Mouse (Mus musculus) limb, embryonic 11.5 days (tissue): ENCODE measurements at regions not wholly inside any gene's neighbourhood (a gene's known extent, or its start where the extent isn't known, plus 50 kb on each side); places are given as distances from the start of the nearest gene placed in this dataset.

Experiments
- ATAC-seq: fragments of 200-750 bp; cut with Nextera tagmentation; 2 replicates; pipeline ENCODE4 v1.8.0; 2017; ENCODE audit warnings: low read depth; ENCODE audit not compliant: insufficient number of reproducible peaks, low FRiP score, low TSS enrichment
- DNase-seq: peaks from one replicate; pipeline ENCODE4 v3.0.0-alpha.2; 2015; ENCODE audit warnings: low spot score
- H3K27ac ChIP-seq: fragments of 300-500 bp; sonication (generic); replicated peaks from 2 replicates; pipeline ENCODE4 v1.5.1; 2014; ENCODE audit warnings: low read depth, mild to moderate bottlenecking, low read length
- H3K27me3 ChIP-seq: fragments of 300-500 bp; sonication (generic); 2 replicates; pipeline ENCODE4 v1.6.1; 2014; ENCODE audit warnings: mild to moderate bottlenecking, low read length, mixed read lengths; ENCODE audit not compliant: control insufficient read depth, insufficient read depth
- H3K36me3 ChIP-seq: fragments of 300-500 bp; sonication (generic); 2 replicates; pipeline ENCODE4 v1.6.1; 2014; ENCODE audit warnings: mild to moderate bottlenecking, low read length, moderate library complexity, mixed read lengths; ENCODE audit not compliant: control insufficient read depth, insufficient read depth
- H3K4me1 ChIP-seq: fragments of 300-500 bp; sonication (generic); 2 replicates; pipeline ENCODE4 v1.6.1; 2014; ENCODE audit warnings: low read length, mixed read lengths; ENCODE audit not compliant: control insufficient read depth, insufficient read depth
- H3K4me2 ChIP-seq: fragments of 300-500 bp; sonication (generic); 2 replicates; pipeline ENCODE4 v1.6.1; 2014; ENCODE audit warnings: low read depth, mild to moderate bottlenecking, moderate library complexity; ENCODE audit not compliant: severe bottlenecking
- H3K4me3 ChIP-seq: fragments of 300-500 bp; sonication (generic); 2 replicates; pipeline ENCODE4 v1.5.1; 2014; ENCODE audit warnings: low read depth, low read length
- H3K9ac ChIP-seq: fragments of 300-500 bp; sonication (generic); 2 replicates; pipeline ENCODE4 v1.6.1; 2014; ENCODE audit warnings: mild to moderate bottlenecking, low read length
- H3K9me3 ChIP-seq: fragments of 300-500 bp; sonication (generic); 2 replicates; pipeline ENCODE4 v1.6.1; 2016; ENCODE audit warnings: low read length; ENCODE audit not compliant: control insufficient read depth
- WGBS: fragments of 180-500 bp; shearing (Covaris S2); extraction: QIAGEN DNeasy Blood & Tissue Kit; methylation state at CpG from one replicate; pipeline ENCODE4 v1.1.7; 2014; 5-methylcytosine and 5-hydroxymethylcytosine counted together

DNA sequence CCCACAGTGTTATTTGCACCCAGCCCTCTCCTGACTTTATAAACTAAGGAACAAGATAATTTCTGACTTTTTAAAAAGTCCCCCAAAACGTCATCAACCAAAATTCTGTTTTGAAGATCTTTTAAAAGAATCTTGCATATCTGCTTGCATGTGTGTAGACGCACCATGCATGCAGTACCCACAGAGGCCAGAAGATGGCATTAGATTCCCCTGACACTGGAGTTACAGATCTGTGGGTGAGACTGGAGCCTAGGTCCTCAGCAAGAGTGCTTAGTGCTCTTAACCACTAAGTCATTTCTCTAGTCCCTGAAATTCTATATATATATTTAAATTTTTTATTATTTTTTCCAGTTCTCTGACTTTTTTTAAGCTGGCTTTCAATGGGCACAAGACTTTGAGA lies 131.5 kb upstream of the Agap1 start:
- WGBS, result 34% methylated on average over 2 of the region's 2 CpGs
- H3K36me3 ChIP-seq, result no peaks in the 10 kb centered on the region

DNA sequence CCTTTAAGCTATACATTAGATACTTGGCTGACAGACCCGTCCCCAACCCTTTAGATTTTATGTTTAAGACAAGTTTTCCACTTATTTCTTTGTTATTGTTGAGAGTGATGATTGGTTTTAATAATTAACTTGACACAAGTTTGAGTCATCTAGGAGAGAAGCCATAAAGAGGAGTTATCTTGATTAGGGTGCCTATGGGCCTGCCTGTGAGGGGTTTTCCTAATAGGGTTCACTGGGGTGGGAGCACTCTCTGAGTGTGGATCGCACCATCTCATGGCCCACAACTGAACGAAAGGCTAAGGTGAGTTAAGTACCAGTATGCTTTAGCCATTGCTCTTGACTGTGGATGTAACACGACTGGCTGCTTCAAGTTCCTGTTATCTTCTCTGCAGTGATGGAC lies 123.3 kb upstream of the Agap1 start:
- H3K4me1 ChIP-seq, result no peaks in the 10 kb centered on the region
- no peak overlapping the region for H3K4me2 ChIP-seq
- no peaks in the 10 kb centered on the region for H3K27me3 ChIP-seq
- no peaks in the 10 kb centered on the region for H3K36me3 ChIP-seq
- H3K27ac ChIP-seq, result no peak overlapping the region
- 91% methylated on average over 4 of the region's 4 CpGs for WGBS
- no peaks in the 10 kb centered on the region for H3K9me3 ChIP-seq
- H3K4me3 ChIP-seq, result no peak overlapping the region
- no peak for DNase-seq
- ATAC-seq, result no peak
- H3K9ac ChIP-seq, result no peak overlapping the region

More for the DNA sequence above, 131.5 kb upstream of the Agap1 start:
- Histone ChIP-seq H3K27me3 (no peaks in the 10 kb centered on the region), H3K9me3 (no peaks in the 10 kb centered on the region), H3K4me1 (no peaks in the 10 kb centered on the region), H3K4me3 (no peak overlapping the region), H3K27ac (no peak overlapping the region), H3K4me2 (no peak overlapping the region), H3K9ac (no peak overlapping the region)
- no peak for ATAC-seq
- DNase-seq, result peak; percentile 80

DNA sequence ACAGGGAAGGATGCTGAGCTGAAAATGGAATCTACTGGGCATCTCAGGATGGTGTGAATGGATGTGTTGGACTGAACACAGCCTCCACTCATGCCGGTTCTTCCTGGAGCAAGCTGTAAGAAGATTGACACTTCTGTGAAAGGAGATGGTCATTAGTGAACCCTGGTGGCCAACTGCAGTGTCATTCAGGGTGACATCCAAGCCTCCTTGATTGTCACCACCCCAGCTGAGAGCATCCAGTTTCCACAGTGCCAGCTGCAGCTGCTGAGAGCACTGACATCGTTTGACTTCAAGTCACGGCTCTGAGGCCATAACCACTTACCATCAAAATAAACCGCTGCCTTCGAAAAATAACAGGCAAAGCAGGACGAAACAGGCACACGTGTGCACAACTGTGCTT lies 121.9 kb upstream of the Agap1 start:
- Histone ChIP-seq H3K4me2 (no peak overlapping the region), H3K4me3 (no peak overlapping the region), H3K27ac (no peak overlapping the region), H3K27me3 (no peaks in the 10 kb centered on the region), H3K36me3 (no peaks in the 10 kb centered on the region), H3K9ac (no peak overlapping the region), H3K4me1 (no peaks in the 10 kb centered on the region), H3K9me3 (no peaks in the 10 kb centered on the region)
- DNase-seq (no peak), ATAC-seq (no peak)
- 76% methylated on average over 7 of the region's 7 CpGs for whole genome bisulfite sequencing

DNA sequence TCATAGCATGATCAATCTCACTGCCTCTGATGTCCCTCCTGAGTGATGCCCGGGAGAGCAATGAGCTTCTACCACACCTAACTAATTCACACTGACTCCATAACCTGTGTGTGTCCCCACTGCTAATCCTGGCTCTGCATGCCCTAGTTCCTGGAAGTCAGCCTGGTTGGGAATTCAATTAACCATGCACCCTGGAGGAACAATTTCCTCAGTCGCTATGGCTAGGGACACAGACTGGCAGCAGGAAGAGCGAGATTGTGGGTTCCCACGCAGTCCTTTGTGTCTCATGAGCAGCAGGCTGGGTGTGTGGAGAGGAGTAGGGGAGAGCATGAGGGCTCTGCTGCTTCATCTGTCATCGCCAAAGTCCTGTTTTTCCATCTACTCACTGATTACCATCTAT lies 116.7 kb upstream of the Agap1 start:
- Histone ChIP-seq H3K27me3 (no peaks in the 10 kb centered on the region), H3K4me2 (no peak overlapping the region), H3K4me1 (no peaks in the 10 kb centered on the region), H3K9me3 (no peaks in the 10 kb centered on the region), H3K4me3 (no peak overlapping the region), H3K27ac (no peak overlapping the region), H3K36me3 (no peaks in the 10 kb centered on the region), H3K9ac (no peak overlapping the region)
- 86% methylated on average over 5 of the region's 5 CpGs for WGBS
- ATAC-seq (no peak), DNase-seq (no peak)

DNA sequence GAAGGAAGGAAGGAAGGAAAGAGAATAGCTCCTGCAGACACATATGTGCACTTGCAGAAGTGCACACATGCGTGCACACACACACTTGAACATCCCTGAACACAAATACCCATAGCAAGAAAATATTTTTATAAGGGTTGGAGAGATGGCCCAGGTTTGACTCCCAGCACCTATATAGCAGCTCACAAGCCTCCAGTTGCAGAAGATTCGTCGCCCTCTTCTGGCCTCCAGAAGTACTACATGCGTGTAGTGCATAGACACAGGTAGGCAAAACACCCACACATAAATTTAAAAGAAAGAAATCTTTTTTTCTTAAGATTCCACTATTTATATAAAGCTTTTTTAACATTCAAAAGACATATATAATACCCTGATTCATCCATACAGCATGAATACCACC lies 111.8 kb upstream of the Agap1 start:
- Histone ChIP-seq H3K9ac (no peak overlapping the region), H3K4me3 (no peak overlapping the region), H3K4me1 (no peaks in the 10 kb centered on the region), H3K9me3 (no peaks in the 10 kb centered on the region), H3K27me3 (no peaks in the 10 kb centered on the region), H3K36me3 (no peaks in the 10 kb centered on the region), H3K4me2 (no peak overlapping the region), H3K27ac (no peak overlapping the region)
- ATAC-seq (no peak), DNase-seq (no peak)
- 31% methylated on average over 4 of the region's 4 CpGs for WGBS

DNA sequence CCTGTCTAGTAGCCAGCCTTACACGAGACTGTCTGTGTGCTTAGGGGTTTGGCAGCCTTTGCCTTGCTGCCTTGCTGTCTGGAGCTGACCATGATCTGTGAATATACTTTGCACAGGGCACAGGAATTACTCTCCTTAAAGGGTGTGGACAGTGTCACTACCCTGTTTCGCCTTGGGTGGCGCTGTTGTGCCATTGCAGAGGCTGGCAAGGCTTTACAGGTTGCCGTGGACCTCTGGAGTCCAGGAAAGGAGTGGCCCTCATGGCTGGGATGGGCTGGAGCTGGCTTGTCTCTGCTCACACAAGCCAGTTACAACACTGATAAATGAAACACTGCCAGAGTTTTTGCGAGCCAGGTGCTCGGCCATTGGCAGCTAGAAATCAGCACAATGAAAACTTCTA lies 110.1 kb upstream of the Agap1 start:
- no peaks in the 10 kb centered on the region for H3K27me3 ChIP-seq
- H3K4me2 ChIP-seq, result no peak overlapping the region
- no peaks in the 10 kb centered on the region for H3K36me3 ChIP-seq
- WGBS, result 39% methylated on average over 6 of the region's 6 CpGs
- H3K4me1 ChIP-seq, result no peaks in the 10 kb centered on the region
- H3K4me3 ChIP-seq, result no peak overlapping the region
- H3K9me3 ChIP-seq, result no peaks in the 10 kb centered on the region
- H3K27ac ChIP-seq, result no peak overlapping the region
- H3K9ac ChIP-seq, result no peak overlapping the region
- ATAC-seq (no peak), DNase-seq (peak; percentile 74)

DNA sequence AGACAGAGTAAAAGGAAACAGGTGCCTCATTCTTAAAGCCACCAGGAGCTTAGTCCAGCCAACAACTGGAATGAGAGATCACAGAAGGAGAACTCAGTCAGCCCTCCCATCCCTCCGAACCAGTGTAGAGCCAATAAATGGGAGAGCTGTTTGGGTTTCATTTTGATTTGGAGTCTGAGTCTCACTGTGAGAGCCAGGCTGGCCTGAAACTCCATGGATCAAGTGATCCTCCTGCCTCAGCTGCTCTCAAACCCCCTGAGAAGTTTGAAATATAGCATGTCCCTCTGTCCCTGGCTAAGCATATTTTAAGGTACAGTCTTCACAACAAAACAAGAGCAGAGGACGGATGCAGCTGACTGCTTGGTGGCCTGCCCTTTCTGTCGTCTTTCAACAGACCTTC lies 107.3 kb upstream of the Agap1 start:
- no peaks in the 10 kb centered on the region for H3K4me1 ChIP-seq
- no peak overlapping the region for H3K9ac ChIP-seq
- 72% methylated on average over 3 of the region's 3 CpGs for WGBS
- H3K36me3 ChIP-seq, result no peaks in the 10 kb centered on the region
- DNase-seq, result no peak
- H3K27ac ChIP-seq, result no peak overlapping the region
- no peak overlapping the region for H3K4me3 ChIP-seq
- H3K4me2 ChIP-seq, result no peak overlapping the region
- H3K9me3 ChIP-seq, result no peaks in the 10 kb centered on the region
- ATAC-seq, result no peak
- H3K27me3 ChIP-seq, result no peaks in the 10 kb centered on the region

DNA sequence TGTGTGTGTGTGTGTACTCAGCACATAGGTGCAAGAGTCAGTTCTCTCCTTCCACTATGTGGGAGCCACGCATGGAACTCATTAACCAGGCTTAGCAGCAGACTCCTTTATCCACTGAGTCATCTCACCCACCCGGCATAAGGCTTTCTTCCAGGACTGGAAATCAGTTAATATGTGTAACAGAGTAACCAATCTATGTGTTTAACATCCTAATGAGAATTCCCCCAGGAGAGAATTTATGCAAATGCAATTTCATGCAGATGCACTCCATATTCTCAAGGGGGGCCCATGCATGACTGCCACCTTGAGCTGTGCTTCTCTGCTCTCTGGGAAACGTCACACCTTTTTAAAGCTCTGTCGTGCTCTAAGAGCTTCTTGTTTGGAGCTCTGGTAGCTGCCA lies 101.7 kb upstream of the Agap1 start:
- Histone ChIP-seq H3K27ac (no peak overlapping the region), H3K4me1 (no peaks in the 10 kb centered on the region), H3K36me3 (no peaks in the 10 kb centered on the region), H3K9me3 (peaks cover 4% of the 10 kb centered on the region; the same call in 1 of the 2 replicates), H3K9ac (no peak overlapping the region), H3K4me3 (no peak overlapping the region), H3K27me3 (no peaks in the 10 kb centered on the region), H3K4me2 (no peak overlapping the region)
- WGBS, result 43% methylated on average over 4 of the region's 4 CpGs
- no peak for ATAC-seq
- no peak for DNase-seq

DNA sequence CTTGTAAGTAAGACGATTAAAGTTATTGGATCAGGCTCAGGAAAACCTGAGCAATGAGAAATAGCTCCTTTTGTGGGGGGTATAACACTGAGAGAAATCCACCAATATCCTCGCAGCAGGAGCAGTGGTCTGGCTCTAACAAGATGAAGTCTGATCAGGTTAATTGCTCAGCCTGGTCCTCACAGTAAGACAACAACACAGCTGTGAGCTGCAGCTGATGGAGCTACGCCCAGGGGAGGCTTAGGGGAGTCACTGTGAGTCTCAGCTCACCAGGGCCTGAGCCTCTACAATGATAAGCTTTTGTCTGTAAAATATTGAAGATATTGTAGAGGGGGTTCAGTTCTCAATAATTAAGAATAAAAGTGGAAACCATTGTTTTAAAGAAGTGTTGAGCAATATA lies 95.3 kb upstream of the Agap1 start:
- ATAC-seq (no peak), DNase-seq (no peak)
- no peak overlapping the region for H3K4me2 ChIP-seq
- no peaks in the 10 kb centered on the region for H3K27me3 ChIP-seq
- no peak overlapping the region for H3K9ac ChIP-seq
- WGBS, result 61% methylated on average over 3 of the region's 3 CpGs
- no peak overlapping the region for H3K4me3 ChIP-seq
- H3K36me3 ChIP-seq, result no peaks in the 10 kb centered on the region
- no peak overlapping the region for H3K27ac ChIP-seq
- H3K4me1 ChIP-seq, result no peaks in the 10 kb centered on the region
- peaks cover 4% of the 10 kb centered on the region; the same call in 1 of the 2 replicates for H3K9me3 ChIP-seq
